Mouse (Mus musculus): ENCODE data around the gene Ndufa9.

DNA sequence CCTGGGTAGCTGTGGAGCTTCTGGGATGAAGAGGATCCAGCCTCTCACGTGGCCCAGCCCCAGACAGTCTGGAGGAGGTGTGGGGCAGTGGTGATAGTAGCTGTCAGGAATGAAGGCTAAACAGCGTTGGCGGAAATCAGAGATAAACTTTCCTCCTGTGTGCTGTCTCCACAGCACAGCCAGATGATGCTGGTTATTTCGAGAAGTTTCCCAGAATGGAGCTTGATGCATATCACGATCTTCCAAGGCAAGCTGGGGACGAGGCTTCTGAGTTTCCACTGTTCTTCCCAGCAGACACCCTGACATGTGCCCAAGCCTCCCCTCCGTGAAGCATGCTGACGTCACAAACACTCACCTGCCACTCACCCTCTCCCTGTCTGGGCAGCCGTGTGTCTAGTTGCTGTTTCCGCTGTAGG, 65.3 kb downstream of the Ndufa9 start:
- no peak for TF ChIP-seq EP300 (IDR thresholded peaks at IDR 0.05; ENCODE audit: low read depth)
- no peak for TF ChIP-seq CTCF (IDR thresholded peaks at IDR 0.05; ENCODE audit: low read depth)

Measured in liver, embryonic 14.5 days (tissue).